Comparison of ENCODE assay signal across 23 mouse cellular contexts in genomic region chr12:25559601-25560000, GRCm38 (mm10).
"Had no signal": no experiment of that assay in that cellular context is flagged by ENCODE, and none has a peak within 500 bp of the region (broad histone marks: within the 10 kb centered on the region; RNA-seq: fewer than 3 reads in every experiment).

No protein-coding gene starts in this region.

- H3K4me2 ChIP-seq: heart, embryonic 11.5 days; heart, embryonic 13.5 days; heart, embryonic 15.5 days; hindbrain, embryonic 13.5 days; kidney, embryonic 15.5 days; limb, embryonic 13.5 days; limb, embryonic 15.5 days had no signal

- H3K4me3 ChIP-seq: gastrocnemius, adult 2 months; heart, embryonic 13.5 days; heart, embryonic 15.5 days; hindbrain, embryonic 13.5 days; kidney, embryonic 15.5 days; left cerebral cortex, adult 2 months; limb, embryonic 13.5 days; limb, embryonic 15.5 days had no signal

- H3K27ac ChIP-seq: gastrocnemius, adult 2 months; heart, embryonic 13.5 days; heart, embryonic 15.5 days; hindbrain, embryonic 13.5 days; kidney, embryonic 15.5 days; kidney, postnatal 0 days; left cerebral cortex, adult 2 months; limb, embryonic 13.5 days; limb, embryonic 15.5 days had no signal

- H3K27me3 ChIP-seq: heart, embryonic 13.5 days; heart, embryonic 15.5 days; hindbrain, embryonic 13.5 days; kidney, embryonic 15.5 days; limb, embryonic 13.5 days; limb, embryonic 15.5 days had no signal

- H3K36me3 ChIP-seq: heart, embryonic 13.5 days; heart, embryonic 15.5 days; hindbrain, embryonic 13.5 days; kidney, embryonic 15.5 days; limb, embryonic 13.5 days; limb, embryonic 15.5 days had no signal

- DNase-seq: gastrocnemius, adult 2 months; gastrocnemius, postnatal 10 days; gastrocnemius, postnatal 25 days; heart, adult 18-20 months; heart, postnatal 14 days; heart, postnatal 36 days; kidney, adult 11 months; kidney, adult 2 months; kidney, adult 9 months; kidney, postnatal 14 days; kidney, postnatal 36 days; left cerebral cortex, postnatal 4 days had no signal

- ATAC-seq: hindbrain, embryonic 16.5 days; intestine, embryonic 16.5 days had no signal

- H3K9me3 ChIP-seq: heart, embryonic 13.5 days; heart, embryonic 15.5 days; hindbrain, embryonic 13.5 days; kidney, embryonic 15.5 days; limb, embryonic 13.5 days; limb, embryonic 15.5 days had no signal

- H3K9ac ChIP-seq: heart, embryonic 13.5 days; heart, embryonic 15.5 days; hindbrain, embryonic 13.5 days; kidney, embryonic 15.5 days; limb, embryonic 13.5 days; limb, embryonic 15.5 days had no signal

- H3K4me1 ChIP-seq: heart, embryonic 13.5 days; heart, embryonic 15.5 days; hindbrain, embryonic 13.5 days; kidney, embryonic 15.5 days; limb, embryonic 13.5 days; limb, embryonic 15.5 days had no signal
